Mouse (Mus musculus) bone marrow, adult 2 months (tissue): ENCODE measurements around the gene Nprl3. TPM values are rescaled to one million over a fixed set of nuclear protein-coding genes. Genes with fewer than 3 reads are reported as not detected.
A peak's percentile ranks its signal among the peaks of the same experiment; 100 is the strongest.

Source experiments
- H3K27ac ChIP-seq: fragments of 200-500 bp; 2 replicates; pipeline ENCODE4 v1.5.1; 2012; ENCODE audit warnings: low read depth, mild to moderate bottlenecking, control low read depth, inconsistent platforms, low read length; ENCODE audit not compliant: control insufficient read depth, poor library complexity, insufficient read depth
- H3K4me1 ChIP-seq: fragments of 200-500 bp; 2 replicates; pipeline ENCODE4 v1.6.1; 2011; ENCODE audit warnings: low read length; ENCODE audit not compliant: control insufficient read depth, insufficient read depth
- H3K4me3 ChIP-seq: fragments of 200-500 bp; replicated peaks from 2 replicates; pipeline ENCODE3; 2011; ENCODE audit warnings: mild to moderate bottlenecking, low read depth, low read length, control low read depth; ENCODE audit not compliant: control insufficient read depth
- CTCF ChIP-seq: fragments of 200-500 bp; IDR thresholded peaks from 2 replicates; pipeline ENCODE4 v1.5.1; 2011; ENCODE audit warnings: low read length, control low read depth; ENCODE audit not compliant: control insufficient read depth, insufficient read depth
- POLR2A ChIP-seq: fragments of 200-500 bp; IDR thresholded peaks from 2 replicates; pipeline ENCODE4 v1.6.1; 2011; ENCODE audit warnings: low read depth, mild to moderate bottlenecking, control low read depth, low read length, borderline replicate concordance; ENCODE audit not compliant: control insufficient read depth
- WGBS: fragments of 180-500 bp; shearing (Covaris S2); methylation state at CpG from one replicate; pipeline ENCODE4 v1.1.7; 2018; 5-methylcytosine and 5-hydroxymethylcytosine counted together
- polyA plus RNA-seq: library from polyadenylated mRNA; stranded (reverse); fragments of >200 nt; gene quantifications from 2 replicates; pipeline ENCODE4 v1.2.4, GENCODE M21; 2011; ENCODE audit warnings: low replicate concordance; ENCODE audit not compliant: missing spikeins, insufficient read depth, insufficient read length

The Nprl3 gene
- polyA plus RNA-seq, 1 experiment = 75.3 TPM

- H3K27ac ChIP-seq = no peak overlapping the region
- WGBS = 87% methylated on average over 4 of the region's 4 CpGs
- peak; percentile 19; the same call in 1 of the 2 replicates for TF ChIP-seq CTCF
- no peak for TF ChIP-seq POLR2A
- H3K4me3 ChIP-seq = no peak overlapping the region
- no peaks in the 10 kb centered on the region for H3K4me1 ChIP-seq
Measured at GRCm38 (mm10) chr11:32187256-32187655, 80.3 kb downstream of the Nprl3 start.

GRCm38 (mm10) chr11:32186031-32186430 is 81.5 kb downstream of the Nprl3 start:
- no peak overlapping the region for H3K4me3 ChIP-seq
- no peak overlapping the region for H3K27ac ChIP-seq
- 84% methylated on average over 3 of the region's 3 CpGs for WGBS
- no peak for TF ChIP-seq CTCF
- no peak for TF ChIP-seq POLR2A
- no peaks in the 10 kb centered on the region for H3K4me1 ChIP-seq

GRCm38 (mm10) chr11:32184469-32184868 is 83.0 kb downstream of the Nprl3 start:
- no peak overlapping the region for H3K27ac ChIP-seq
- no peak overlapping the region for H3K4me3 ChIP-seq
- TF ChIP-seq CTCF (no peak), POLR2A (no peak)
- WGBS = 91% methylated on average over 8 of the region's 8 CpGs
- no peaks in the 10 kb centered on the region for H3K4me1 ChIP-seq

- no peaks in the 10 kb centered on the region for H3K4me1 ChIP-seq
Measured at GRCm38 (mm10) chr11:32181973-32182868, 85.3 kb downstream of the Nprl3 start.

GRCm38 (mm10) chr11:32181246-32181645 is 86.3 kb downstream of the Nprl3 start:
- no peak for TF ChIP-seq CTCF
- no peak for TF ChIP-seq POLR2A
- Histone ChIP-seq H3K4me3 (no peak overlapping the region), H3K4me1 (no peaks in the 10 kb centered on the region), H3K27ac (no peak overlapping the region)
- 82% methylated on average over 4 of the region's 4 CpGs for WGBS

More at GRCm38 (mm10) chr11:32181973-32182868, 85.3 kb downstream of the Nprl3 start:
- no peak overlapping the region for H3K4me3 ChIP-seq
- no peak overlapping the region for H3K27ac ChIP-seq
- TF ChIP-seq CTCF (peak; percentile 76), POLR2A (no peak)
- 42% methylated on average over 25 of the region's 25 CpGs for WGBS

- H3K27ac ChIP-seq = no peak overlapping the region
- no peak for TF ChIP-seq CTCF
- no peak for TF ChIP-seq POLR2A
- 79% methylated on average over 1 of the region's 1 CpGs for WGBS
- H3K4me3 ChIP-seq = no peak overlapping the region
- no peaks in the 10 kb centered on the region for H3K4me1 ChIP-seq
Measured at GRCm38 (mm10) chr11:32178506-32178905, 89.0 kb downstream of the Nprl3 start.

Other genes with a start within 250 kb of the Nprl3 start
- 0.55 and 0.79 TPM in 2 replicates for gene Il9r, start 67.4 kb downstream of the Nprl3 start, polyA plus RNA-seq
- 61.6 and 71.3 TPM in 2 replicates for gene Snrnp25, start 62.3 kb downstream of the Nprl3 start, polyA plus RNA-seq
- gene Rhbdf1, start 45.4 kb downstream of the Nprl3 start, polyA plus RNA-seq = 2.4 and 4.2 TPM in 2 replicates
- 10.9 and 20.1 TPM in 2 replicates for gene Mpg, start 41.2 kb downstream of the Nprl3 start, polyA plus RNA-seq
- gene Hba-x, start 8.7 kb upstream of the Nprl3 start, polyA plus RNA-seq = 2.6 and 3.5 TPM in 2 replicates
- gene Hba-a1, start 15.8 kb upstream of the Nprl3 start, polyA plus RNA-seq = 17,767 and 55,751 TPM in 2 replicates
- 44.2 and 73.9 TPM in 2 replicates for gene Hbq1b, start 19.3 kb upstream of the Nprl3 start, polyA plus RNA-seq
- gene Hba-a2, start 28.8 kb upstream of the Nprl3 start, polyA plus RNA-seq = 164,365 and 299,309 TPM in 2 replicates
- gene Hbq1a, start 32.4 kb upstream of the Nprl3 start, polyA plus RNA-seq = 9.2 and 12.0 TPM in 2 replicates
- gene Sh3pxd2b, start 80.1 kb upstream of the Nprl3 start, polyA plus RNA-seq = 1.6 and 1.7 TPM in 2 replicates
- gene Ubtd2, start 187.7 kb upstream of the Nprl3 start, polyA plus RNA-seq = 1.5 and 1.6 TPM in 2 replicates